Mouse (Mus musculus) c-Kit-positive CD71-positive TER-119-negative erythroid progenitor cells, embryonic 14.5 days (primary cell): ENCODE data around the gene Pcdh15.

ENCODE experiments used
- DNase-seq: peaks from one replicate; pipeline ENCODE4 v3.0.0-alpha.2; 2013; ENCODE audit warnings: low read depth

Gene Pcdh15

DNA sequence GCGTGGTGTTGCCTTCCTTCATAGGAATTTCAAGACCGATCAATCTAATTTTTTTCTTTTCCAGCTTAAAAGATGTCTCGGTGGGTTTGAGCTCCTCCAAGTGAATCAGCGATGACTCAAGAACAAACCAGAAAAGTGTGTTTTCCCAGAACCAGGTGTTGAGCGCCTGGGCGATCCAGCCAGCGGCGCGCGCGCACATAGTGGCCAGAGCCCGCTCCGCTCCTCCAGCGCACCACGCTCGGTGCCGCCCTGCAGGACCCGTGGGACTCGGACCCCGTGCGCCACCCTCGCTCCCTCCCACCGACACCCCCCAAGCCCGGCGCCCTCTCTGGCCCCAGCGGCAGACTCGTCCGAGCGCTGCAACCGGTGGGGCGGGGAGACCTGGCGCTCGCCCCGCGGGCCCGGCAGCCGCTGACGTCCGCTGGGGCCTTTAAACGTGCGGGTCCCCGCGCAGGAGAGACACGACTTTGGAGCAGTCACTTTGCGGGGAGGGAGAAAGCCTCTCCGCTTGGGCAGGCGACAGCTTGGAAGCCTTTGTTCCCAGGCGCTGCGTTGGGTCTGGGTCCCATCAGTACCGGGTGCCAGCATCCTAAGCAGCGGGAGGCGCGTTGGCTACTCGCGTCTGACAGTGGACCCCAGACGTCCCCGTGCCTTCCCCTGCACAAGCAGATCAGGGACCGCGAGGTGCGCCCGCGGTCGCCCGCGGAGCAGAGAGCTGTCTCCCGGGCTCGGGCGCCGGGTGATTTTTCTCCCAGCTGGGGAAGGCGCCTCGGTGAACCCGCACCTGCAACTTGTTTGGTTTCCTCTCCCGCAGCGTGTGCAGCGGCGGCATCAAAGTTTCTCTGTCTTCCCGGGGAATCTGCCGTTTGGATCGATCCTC lies at the start of gene Pcdh15:
TSS of gene Pcdh15 (plus strand) at position 377 of the 880 bp plus-strand sequence.
- DNase-seq, result no peak

DNA sequence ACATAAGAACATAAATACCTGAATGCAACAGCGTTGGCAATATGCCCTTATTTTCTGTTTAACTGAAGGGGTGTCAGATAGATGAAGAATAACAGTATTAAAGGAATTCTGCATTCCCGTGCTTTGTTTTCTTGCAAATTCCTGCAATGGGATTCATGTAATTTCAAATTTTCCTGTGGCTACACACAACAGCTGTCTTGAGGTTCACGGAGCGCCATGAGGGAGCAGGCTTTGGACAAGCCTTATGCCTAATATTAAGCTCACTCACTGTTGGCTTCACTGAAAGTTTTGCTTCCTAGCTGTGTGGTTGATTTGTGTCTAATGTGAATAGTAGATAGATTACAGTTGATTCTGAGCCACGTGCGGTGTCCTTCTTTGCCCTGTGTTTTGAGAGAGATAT lies 47.1 kb upstream of the Pcdh15 start:
- DNase-seq, result no peak

DNA sequence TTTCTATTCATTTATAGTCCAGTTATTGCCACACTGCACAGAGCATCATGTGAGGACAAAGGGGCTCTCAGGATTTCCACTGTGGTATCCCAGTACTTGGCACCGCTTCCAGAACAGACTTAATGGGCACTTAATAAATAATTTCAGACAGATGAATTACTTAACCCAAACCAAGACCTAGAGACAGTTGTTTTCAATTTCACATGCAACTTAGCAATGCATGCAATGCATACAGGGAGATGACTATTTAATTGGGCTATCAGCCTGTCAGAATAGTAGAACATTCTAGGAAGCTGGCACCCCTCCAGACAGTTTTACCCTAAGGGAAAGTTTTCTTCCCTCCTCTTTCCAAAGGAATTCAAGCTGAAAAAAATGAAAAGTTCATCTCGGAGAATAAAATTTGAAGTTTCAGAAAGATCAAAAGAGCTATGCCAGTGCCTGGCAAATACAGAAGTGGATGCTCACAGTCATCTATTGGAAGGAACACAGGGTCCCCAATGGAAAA lies 39.4 kb upstream of the Pcdh15 start:
- DNase-seq, result no peak

DNA sequence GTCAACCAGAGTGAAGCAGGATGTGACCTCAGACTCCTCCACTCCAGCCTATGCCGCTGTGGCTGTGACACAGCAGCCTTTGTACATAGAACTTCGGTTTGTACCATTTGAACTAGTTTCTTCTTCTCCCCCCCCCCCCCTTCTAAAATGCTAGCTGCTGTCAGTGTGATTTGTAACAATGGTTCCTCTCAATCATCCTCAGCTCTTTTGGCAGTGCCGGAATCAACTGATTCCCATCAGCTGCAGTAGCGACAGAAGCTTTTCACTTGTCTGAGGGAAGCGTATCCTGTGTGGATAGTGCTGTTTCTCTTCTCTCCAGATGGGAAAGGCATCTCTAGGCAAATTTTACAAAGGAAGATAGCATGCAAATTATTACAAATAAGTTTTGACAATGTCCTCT lies 12.4 kb upstream of the Pcdh15 start:
- no peak for DNase-seq

DNA sequence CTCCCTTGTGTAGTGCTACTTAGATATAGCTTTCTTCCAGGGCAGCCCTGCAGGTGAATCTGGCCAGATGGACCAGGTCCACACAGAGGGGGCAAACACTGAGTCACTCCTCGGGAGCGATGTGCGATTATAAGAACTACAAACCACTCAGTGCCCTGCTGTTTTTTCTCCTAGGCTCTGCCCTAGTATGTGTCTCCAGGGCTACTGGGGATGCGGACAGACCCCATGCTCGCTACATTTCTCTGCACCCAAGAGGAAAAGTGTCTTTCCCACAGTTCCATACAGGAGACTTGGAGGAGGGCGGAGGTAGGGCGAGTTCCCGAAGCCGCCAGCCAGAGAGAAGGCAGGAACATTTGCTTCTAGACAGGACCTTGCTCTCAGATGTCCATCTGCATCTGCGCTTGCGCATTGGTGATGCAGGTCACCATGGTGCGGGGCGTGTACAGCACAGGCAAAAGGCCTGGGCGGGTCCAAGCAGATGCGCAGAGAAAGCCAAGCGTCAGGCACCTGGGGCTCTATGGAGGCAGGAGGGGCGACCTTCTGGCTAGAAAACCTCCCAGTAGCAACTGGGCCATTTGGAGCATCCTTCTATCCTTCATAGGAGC lies 2.5 kb upstream of the Pcdh15 start:
- no peak for DNase-seq

DNA sequence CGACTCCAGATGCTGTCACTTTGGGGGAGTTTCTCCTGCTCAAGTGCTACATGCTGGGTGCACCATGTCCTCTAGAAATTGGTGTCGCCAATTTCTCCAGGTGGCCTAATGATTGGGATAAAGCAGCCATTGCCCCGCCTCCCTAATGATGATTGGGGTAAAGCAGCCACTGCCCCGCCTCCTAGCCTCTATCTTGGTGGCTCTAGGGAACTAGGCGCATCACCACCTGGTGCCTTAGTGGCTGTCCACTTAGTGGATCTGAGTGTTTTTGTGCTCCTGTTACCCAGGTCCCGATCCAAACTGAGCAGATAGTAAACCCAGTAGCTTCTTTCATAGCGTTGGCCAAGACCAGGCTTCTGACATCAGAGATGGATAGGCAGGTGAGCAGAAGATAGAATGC lies 2.0 kb upstream of the Pcdh15 start:
- no peak for DNase-seq

DNA sequence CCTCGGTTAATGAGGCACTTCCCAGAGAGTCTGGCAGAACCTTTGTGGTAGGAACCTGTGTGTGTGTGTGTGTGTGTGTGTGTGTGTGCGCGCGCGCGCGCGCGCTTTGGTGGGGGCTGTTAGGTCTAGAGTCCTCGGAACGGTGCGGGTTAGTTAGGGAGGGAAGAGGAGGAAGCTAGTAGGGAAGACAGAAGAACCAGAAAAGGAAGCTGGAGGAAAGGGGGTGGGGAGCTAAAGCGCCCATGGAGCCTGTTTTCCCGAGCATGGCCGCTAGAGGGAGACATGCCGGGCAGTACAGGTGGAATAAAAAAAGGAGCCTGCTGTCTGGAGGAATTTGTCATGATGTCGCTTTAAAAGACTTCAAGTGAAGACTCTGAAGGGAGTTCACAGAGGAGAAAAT lies 1.2 kb upstream of the Pcdh15 start:
- DNase-seq, result peak; percentile 14

DNA sequence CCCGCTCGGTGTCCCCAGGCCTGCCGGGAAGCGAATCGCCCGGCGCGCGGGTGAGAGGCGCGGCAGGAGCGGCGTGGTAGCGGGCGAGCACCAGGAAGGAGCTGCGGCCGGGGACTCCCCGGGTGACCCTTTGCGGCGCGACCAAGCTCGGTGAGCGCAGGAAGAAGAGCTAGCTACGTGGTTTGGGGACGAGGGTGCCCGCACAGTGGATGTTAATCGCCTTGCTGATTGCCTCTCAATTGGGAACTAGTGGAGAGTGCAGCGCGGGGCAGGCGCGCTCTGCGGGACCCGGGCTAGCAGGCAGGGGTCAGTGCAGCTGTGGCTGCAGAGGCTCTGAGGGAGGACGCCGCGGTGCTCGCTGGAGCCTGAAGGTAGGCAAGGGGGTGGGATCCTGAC lies 702 bp downstream of the Pcdh15 start:
- DNase-seq, result no peak

DNA sequence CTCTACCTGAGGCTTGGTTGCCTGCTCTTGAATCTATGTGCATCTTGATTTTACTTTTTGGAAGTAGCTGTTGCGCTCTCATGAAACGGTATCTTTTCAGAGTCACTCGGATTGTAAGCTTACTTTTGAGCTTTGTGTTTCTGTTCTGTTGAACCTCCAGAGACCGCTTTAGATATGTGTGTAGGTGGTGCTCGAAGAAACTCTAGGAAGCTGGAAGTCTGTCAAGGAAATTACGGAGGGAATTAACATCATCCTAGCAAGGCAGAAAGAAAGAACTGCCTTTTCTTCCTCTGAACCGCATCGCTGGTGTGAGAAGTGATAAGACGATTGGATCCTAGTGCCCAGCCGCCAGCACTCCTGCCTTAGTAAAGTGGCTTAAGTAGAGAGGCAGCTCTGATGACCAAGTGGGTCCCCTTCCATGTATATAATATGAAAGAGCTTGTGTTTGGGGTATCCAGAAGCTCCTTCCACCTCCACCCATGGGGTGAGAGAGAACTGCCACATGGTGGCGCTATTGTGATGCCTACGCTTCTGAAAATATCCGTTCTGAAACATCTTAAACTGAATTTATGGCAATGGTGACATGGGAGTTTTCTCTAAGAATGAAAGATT lies 4.3 kb downstream of the Pcdh15 start:
- no peak for DNase-seq

DNA sequence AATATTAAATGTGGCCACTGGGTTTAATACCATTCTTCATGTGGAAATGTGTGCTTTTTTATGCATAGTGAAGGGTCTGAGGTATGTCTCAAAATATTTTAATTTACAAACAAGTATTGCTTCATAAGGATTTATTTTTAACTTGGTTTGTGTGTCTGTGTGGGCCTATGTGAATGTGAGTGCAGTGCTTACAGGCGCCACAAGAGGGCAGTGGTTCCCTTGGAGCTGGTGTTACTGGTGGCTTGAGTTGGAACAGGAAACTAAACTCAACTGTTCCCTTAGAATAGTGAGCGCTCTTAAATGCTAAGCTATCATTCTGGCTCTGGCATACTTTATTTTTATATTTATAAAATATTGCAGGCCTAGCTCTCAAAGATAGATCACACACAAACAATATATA lies 6.8 kb downstream of the Pcdh15 start:
- DNase-seq, result peak; percentile 5

DNA sequence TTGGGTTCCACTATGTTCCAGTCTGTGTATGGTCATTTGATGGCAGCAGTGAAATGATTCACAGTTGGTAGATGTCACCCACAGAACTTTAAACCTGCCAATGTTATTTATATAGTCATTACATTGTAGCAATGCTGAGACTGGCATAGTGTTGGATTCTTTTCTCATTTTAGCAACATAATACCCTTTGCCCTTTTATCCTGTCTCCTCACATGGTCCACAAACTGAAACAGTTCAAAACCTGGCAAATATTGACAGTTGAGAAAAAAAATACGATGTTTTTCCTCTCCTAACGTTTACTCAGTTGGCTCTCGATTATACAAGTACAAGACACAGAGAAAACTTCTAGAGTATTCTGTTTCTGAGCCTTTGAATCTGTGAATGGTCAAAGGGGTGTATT lies 38.8 kb downstream of the Pcdh15 start:
- DNase-seq, result no peak

DNA sequence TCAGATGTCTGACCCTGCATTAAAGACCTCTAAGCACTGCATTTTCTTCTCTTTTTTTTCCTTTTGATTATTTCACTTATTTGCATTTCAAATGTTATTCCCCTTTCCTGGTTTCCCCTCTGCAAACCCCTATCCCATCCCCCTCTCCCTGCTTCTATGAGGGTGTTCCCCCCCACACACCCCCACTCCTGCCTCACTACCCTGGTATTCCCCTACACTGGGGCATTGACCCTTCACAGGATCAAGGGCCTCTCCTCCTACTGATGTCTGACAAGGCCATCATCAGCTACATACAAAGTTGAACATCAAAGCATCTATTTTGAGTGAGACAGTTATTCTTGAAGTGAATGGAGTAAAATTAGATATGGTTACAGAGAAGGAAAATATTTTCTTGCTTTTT lies 48.4 kb downstream of the Pcdh15 start:
- no peak for DNase-seq

DNA sequence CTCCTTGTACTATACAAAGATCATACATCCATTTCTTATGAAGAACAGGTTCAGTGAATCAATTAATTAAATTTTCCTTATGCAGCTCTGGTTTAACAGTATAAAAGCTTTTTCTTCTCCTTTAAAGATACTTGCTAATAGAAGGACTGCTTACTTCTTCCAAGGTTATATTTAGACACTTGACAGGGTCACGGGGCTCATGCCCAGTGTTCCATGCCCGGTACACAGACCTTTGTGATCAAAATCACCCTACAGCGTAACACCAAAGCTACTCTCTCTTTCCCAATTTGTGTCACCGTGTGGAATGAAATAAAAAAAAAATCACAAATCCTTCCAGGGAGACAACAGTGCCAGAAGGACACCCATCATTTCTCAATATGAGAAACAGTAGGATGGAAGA lies 48.8 kb downstream of the Pcdh15 start:
- DNase-seq, result no peak

DNA sequence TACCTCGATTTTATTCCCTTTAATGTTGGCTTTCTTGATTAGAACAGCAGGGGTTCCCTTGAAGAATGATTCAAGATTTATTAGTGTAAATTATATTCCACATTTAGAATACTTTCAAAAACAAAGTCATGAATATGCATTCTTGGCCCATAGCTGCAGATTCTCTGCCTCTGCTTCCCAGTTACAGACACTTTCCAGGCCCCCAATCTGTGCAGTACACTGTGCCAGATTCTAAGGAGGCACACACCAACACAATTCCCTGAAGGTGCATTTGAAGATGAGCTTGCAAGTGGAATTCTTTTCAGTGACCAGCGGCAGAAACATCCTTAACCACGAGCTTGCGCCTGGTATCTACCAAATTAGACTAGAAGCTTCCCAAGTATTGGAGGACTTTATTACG lies 55.4 kb downstream of the Pcdh15 start:
- DNase-seq, result no peak

DNA sequence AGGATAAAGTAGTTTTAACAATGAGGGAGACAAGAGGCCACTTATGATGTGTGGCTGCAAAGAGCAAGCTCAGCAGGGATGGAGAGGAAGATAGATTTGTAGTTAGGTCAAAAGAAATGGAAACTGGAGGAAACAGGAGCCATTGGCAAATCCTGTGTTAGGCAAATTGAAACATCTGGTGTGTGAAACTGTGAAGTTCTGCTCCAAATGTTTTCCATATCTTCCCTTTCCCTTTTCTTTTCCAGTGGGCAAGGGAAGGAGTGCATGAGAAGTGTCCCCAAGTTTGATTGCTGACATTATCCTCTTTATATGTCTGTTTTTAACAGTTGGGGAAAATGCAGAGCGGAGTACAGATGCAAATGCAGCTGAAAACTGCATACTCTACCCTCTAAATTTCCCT lies 62.6 kb downstream of the Pcdh15 start:
- no peak for DNase-seq

DNA sequence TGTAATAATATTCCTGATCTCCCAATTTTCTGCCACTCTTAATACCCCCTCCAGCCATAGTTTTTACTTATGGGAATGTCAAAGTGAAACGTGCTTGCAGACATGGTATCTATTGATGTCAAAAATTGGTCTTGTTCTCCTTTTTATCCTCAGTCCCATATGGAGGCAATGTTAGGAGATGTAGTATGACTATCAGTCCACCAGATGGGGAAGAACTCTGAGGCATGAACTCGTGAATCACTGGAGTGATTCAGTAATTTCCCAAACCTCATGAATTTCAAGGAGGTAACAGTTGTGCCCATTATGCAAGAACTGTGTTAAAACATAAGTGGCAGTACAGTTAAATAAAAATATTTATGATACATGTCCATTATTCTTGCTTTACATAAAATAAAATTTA lies 116.9 kb downstream of the Pcdh15 start:
- no peak for DNase-seq

DNA sequence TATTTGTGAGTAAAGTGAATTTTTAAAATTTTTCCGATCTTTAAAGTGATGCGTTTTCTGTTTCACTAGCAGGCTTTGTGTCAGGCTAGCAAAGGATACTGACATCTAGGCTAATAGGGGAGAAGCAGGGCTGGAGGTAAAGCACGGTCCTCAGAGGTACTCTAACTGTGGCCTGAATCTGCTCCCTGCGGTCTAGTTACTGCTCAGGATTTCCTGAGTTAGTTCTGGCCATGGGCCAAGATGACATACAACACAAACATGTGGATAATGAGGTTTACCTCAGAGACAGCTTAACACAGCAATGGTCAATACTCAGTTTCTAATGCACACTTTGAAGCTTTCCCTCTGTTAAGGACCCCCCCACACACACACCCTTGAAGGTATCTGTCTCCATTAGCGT lies 143.2 kb downstream of the Pcdh15 start:
- DNase-seq, result no peak

DNA sequence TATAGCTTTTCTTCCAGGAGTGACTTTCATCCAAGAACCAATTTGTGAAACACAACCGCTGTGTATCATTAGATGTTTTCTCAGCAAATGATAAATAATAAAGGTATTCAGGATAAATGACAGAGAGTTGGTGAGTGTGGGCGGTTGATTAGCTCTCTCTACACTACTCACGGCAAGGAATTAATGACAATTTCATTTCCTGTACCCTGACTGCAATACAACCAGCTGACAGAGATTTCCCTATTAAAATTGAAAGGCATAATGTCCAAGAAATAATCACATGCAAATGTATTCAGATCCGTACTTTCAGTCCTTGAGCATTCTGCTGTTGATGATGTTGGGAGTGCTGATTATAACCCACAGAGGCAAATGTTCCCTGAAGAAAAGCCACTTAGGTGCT lies 181.3 kb downstream of the Pcdh15 start:
- DNase-seq, result no peak

DNA sequence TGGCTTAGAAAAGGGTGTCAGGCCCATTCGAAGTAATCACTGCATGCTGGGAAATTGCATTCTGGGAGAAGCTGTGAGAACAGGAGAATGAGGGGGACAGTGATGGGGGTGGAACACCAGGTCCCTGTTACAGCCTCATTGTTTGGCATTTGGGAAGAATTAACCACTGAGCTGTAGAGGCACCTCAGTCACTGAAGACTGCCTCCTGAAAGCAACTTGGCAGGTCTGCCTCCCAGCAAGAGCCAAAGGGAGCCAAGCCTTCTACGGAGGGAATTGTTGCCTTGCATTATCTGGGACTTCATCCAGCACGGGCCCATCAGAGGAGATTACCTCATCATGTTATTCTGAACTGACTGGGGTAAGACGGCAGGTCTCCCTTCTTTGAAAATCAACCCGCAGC lies 197.3 kb downstream of the Pcdh15 start:
- DNase-seq, result no peak

DNA sequence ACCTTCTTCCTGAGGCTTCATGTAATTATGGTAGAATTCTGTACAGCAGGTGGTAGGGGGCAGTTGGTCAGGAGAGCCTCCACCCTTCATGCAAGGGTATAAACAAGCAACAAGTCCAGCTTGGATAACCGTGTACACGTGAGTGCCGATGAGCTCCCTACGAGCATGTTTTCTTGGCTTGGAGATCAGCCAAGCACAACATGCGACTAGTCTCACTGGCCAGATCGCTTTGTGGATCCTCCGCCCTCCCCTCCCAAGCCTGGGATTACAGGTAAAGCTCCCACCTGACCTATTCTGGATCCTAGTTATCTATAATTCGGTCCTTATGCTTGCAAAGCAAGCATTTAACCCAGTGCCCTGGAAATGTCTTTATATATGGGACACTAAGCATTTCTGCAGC lies 202.8 kb downstream of the Pcdh15 start:
- DNase-seq, result no peak

DNA sequence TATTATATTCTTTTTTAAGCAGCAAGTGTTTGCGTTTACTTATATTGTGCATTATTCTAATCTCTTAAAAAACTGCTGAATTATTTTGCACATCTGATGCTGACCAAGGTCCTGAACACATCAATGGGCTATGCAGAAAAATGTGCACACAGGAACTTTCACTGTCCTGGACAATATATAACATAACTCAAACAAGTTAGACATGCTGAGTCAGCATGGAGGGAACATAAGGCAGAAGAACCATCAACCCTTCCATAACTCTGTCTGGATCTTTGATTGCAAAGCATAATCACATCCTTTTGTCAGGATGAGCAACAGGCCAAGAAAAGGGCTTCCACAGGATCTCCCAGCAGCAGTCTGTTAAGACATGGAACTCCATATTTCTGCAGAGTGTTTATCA lies 207.5 kb downstream of the Pcdh15 start:
- no peak for DNase-seq

DNA sequence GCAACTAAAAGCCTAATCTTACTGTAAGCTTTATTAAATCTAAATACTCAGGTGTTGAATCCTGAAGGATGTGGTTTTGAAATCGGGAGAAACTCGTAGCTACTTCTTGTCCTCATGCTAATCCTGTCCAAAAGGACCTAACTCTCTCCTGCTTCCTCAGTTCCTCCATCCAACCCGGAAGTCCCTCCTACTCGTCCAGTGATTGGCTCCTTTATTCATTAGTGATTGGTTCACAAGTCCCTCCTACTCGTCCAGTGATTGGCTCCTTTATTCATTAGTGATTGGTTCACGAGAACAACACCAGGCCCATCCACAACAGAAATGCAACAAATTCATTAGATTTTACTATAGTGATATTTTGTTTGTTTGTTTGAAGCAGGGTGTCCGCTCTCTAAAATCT lies 227.7 kb downstream of the Pcdh15 start:
- no peak for DNase-seq

DNA sequence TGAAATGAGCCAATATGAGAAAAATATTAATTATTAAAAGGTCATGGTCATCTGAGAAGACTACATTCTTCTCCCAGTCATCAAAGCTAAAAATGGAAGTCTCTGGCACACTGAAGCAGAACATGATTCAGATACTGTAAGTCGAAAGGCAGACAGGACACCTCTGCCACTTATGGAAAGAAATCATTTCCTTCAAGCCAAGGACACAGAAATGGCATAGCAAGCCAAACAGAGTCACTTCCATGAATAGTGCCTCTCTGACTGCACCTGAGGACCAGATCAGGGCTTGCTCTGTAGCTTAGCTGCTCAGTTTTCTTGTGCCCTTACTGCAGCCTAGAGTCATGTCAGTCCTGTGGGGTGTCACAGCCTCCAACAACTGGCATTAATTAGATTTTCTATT lies 234.3 kb downstream of the Pcdh15 start:
- no peak for DNase-seq
